Mouse (Mus musculus): ENCODE data around the gene Plekhg3. TPM values are rescaled to one million over a fixed set of nuclear protein-coding genes. Genes with fewer than 3 reads are reported as not detected.

Gene Plekhg3
- 12.4 and 12.6 TPM in 2 replicates for total RNA-seq (2014; fragmentation: Nextera tagmentation)
- total RNA-seq (2017), result 16.7 and 17.8 TPM in 2 replicates
- 10.1 and 12.5 TPM in 2 replicates for polyA plus RNA-seq (2012)

DNA sequence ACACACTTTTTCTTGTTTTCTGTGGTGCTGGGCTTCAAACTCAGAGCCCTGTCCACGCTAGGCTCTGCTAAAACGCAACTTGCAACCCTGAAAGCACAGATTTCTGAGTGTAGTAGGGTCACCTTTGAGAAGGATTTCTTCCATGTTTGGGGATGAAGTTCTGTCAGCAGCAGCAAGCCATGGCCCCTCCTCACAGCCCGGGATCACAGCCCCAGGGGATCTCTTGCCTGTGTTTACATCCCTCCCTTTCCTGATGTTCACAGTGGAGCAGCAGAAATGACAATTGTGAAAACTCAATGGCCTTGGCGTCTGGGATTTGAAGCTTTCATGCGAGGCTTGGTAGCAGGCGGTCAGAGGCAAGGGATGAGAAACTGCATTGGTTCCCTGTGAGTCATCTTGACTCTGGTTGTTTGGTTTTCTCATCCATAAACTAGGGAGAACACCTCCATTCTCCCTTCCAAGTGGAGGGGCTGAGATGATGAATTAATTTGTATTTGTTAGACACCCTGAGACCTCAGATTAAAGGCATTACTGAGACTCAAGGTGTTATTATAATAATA, at the start of gene Plekhg3:
Gene Plekhg3, plus strand, starts transcription at position 312 of the 560 bp plus-strand sequence.
- no peak for ATAC-seq (ENCODE audit: extremely low read depth, insufficient number of reproducible peaks, low FRiP score, poor library complexity, severe bottlenecking)
- H3K9me3 ChIP-seq (replicated peaks), result peaks cover 5% of the 10 kb centered on the region; the same call in 1 of the 2 replicates
- TF ChIP-seq TAL1 (conservative IDR thresholded peaks at IDR 0.05; ENCODE audit: low read depth, low read length), result no peak
- no peak for TF ChIP-seq GATA1 (IDR thresholded peaks at IDR 0.05; ENCODE audit: borderline replicate concordance, low read length)
- no peak for TF ChIP-seq GATA2 (IDR thresholded peaks at IDR 0.05; ENCODE audit: borderline replicate concordance, low read depth, low read length)
- TF ChIP-seq POLR2AphosphoS5 (IDR thresholded peaks at IDR 0.05; ENCODE audit: insufficient replicate concordance, low read depth, low read length), result no peak
- TF ChIP-seq CTCF (IDR thresholded peaks at IDR 0.05; ENCODE audit: low read depth, low read length), result no peak
- H3K36me3 ChIP-seq (replicated peaks), result peaks cover 2% of the 10 kb centered on the region
- no peak for DNase-seq (ENCODE audit: low spot score)
- peaks cover 93% of the 10 kb centered on the region for H3K27me3 ChIP-seq (ENCODE audit: insufficient read depth, low read length)
- H3K4me3 ChIP-seq (ENCODE audit: low read depth, low read length), result no peak within 1 kb of the TSS
- H3K4me1 ChIP-seq (ENCODE audit: insufficient read depth, low read depth, low read length), result peaks cover 62% of the 10 kb centered on the region

- Histone ChIP-seq H3K9me3 (replicated peaks) (no peaks in the 10 kb centered on the region), H3K4me3 (ENCODE audit: low read depth, low read length) (no peak overlapping the region), H3K4me1 (ENCODE audit: insufficient read depth, low read depth, low read length) (no peaks in the 10 kb centered on the region), H3K27me3 (ENCODE audit: insufficient read depth, low read length) (peaks cover 43% of the 10 kb centered on the region), H3K36me3 (replicated peaks) (no peaks in the 10 kb centered on the region)
- ATAC-seq (ENCODE audit: extremely low read depth, insufficient number of reproducible peaks, low FRiP score, poor library complexity, severe bottlenecking) (no peak), DNase-seq (ENCODE audit: low spot score) (no peak)
- TF ChIP-seq TAL1 (conservative IDR thresholded peaks at IDR 0.05; ENCODE audit: low read depth, low read length) (no peak), GATA1 (IDR thresholded peaks at IDR 0.05; ENCODE audit: borderline replicate concordance, low read length) (no peak), GATA2 (IDR thresholded peaks at IDR 0.05; ENCODE audit: borderline replicate concordance, low read depth, low read length) (no peak), POLR2AphosphoS5 (IDR thresholded peaks at IDR 0.05; ENCODE audit: insufficient replicate concordance, low read depth, low read length) (no peak), CTCF (IDR thresholded peaks at IDR 0.05; ENCODE audit: low read depth, low read length) (no peak)
Measured at GRCm38 (mm10) chr12:76482446-76482845, 48.2 kb upstream of the Plekhg3 start.

- ATAC-seq (ENCODE audit: extremely low read depth, insufficient number of reproducible peaks, low FRiP score, poor library complexity, severe bottlenecking) (no peak), DNase-seq (ENCODE audit: low spot score) (no peak)
- no peak overlapping the region for H3K4me3 ChIP-seq (ENCODE audit: low read depth, low read length)
- peaks cover 40% of the 10 kb centered on the region for H3K27me3 ChIP-seq (ENCODE audit: insufficient read depth, low read length)
- TF ChIP-seq TAL1 (conservative IDR thresholded peaks at IDR 0.05; ENCODE audit: low read depth, low read length) (no peak), GATA1 (IDR thresholded peaks at IDR 0.05; ENCODE audit: borderline replicate concordance, low read length) (no peak), POLR2AphosphoS5 (IDR thresholded peaks at IDR 0.05; ENCODE audit: insufficient replicate concordance, low read depth, low read length) (no peak), CTCF (IDR thresholded peaks at IDR 0.05; ENCODE audit: low read depth, low read length) (no peak), GATA2 (IDR thresholded peaks at IDR 0.05; ENCODE audit: borderline replicate concordance, low read depth, low read length) (no peak)
- no peaks in the 10 kb centered on the region for H3K9me3 ChIP-seq (replicated peaks)
- no peaks in the 10 kb centered on the region for H3K4me1 ChIP-seq (ENCODE audit: insufficient read depth, low read depth, low read length)
- H3K36me3 ChIP-seq (replicated peaks), result no peaks in the 10 kb centered on the region
Measured at GRCm38 (mm10) chr12:76482948-76483347, 47.7 kb upstream of the Plekhg3 start.

- H3K9me3 ChIP-seq (replicated peaks), result no peaks in the 10 kb centered on the region
- no peak for DNase-seq (ENCODE audit: low spot score)
- TF ChIP-seq CTCF (IDR thresholded peaks at IDR 0.05; ENCODE audit: low read depth, low read length), result no peak
- TF ChIP-seq POLR2AphosphoS5 (IDR thresholded peaks at IDR 0.05; ENCODE audit: insufficient replicate concordance, low read depth, low read length), result no peak
- TF ChIP-seq TAL1 (conservative IDR thresholded peaks at IDR 0.05; ENCODE audit: low read depth, low read length), result no peak
- TF ChIP-seq GATA2 (IDR thresholded peaks at IDR 0.05; ENCODE audit: borderline replicate concordance, low read depth, low read length), result no peak
- no peak for TF ChIP-seq GATA1 (IDR thresholded peaks at IDR 0.05; ENCODE audit: borderline replicate concordance, low read length)
- no peak for ATAC-seq (ENCODE audit: extremely low read depth, insufficient number of reproducible peaks, low FRiP score, poor library complexity, severe bottlenecking)
- H3K27me3 ChIP-seq (ENCODE audit: insufficient read depth, low read length), result peaks cover 34% of the 10 kb centered on the region
- H3K4me1 ChIP-seq (ENCODE audit: insufficient read depth, low read depth, low read length), result no peaks in the 10 kb centered on the region
- no peaks in the 10 kb centered on the region for H3K36me3 ChIP-seq (replicated peaks)
- no peak overlapping the region for H3K4me3 ChIP-seq (ENCODE audit: low read depth, low read length)
Measured at GRCm38 (mm10) chr12:76484881-76485280, 45.8 kb upstream of the Plekhg3 start.

- 0 out of 2 replicates have a peak, but pooled peaks cover under 1% of the 10 kb centered on the region for H3K9me3 ChIP-seq (replicated peaks)
- TF ChIP-seq CTCF (IDR thresholded peaks at IDR 0.05; ENCODE audit: low read depth, low read length), result no peak
- no peak for TF ChIP-seq POLR2AphosphoS5 (IDR thresholded peaks at IDR 0.05; ENCODE audit: insufficient replicate concordance, low read depth, low read length)
- TF ChIP-seq GATA2 (IDR thresholded peaks at IDR 0.05; ENCODE audit: borderline replicate concordance, low read depth, low read length), result no peak
- TF ChIP-seq GATA1 (IDR thresholded peaks at IDR 0.05; ENCODE audit: borderline replicate concordance, low read length), result no peak
- TF ChIP-seq TAL1 (conservative IDR thresholded peaks at IDR 0.05; ENCODE audit: low read depth, low read length), result no peak
- H3K4me1 ChIP-seq (ENCODE audit: insufficient read depth, low read depth, low read length), result no peaks in the 10 kb centered on the region
- ATAC-seq (ENCODE audit: extremely low read depth, insufficient number of reproducible peaks, low FRiP score, poor library complexity, severe bottlenecking) (no peak), DNase-seq (ENCODE audit: low spot score) (no peak)
- H3K4me3 ChIP-seq (ENCODE audit: low read depth, low read length), result no peak overlapping the region
- H3K27me3 ChIP-seq (ENCODE audit: insufficient read depth, low read length), result peaks cover 34% of the 10 kb centered on the region
- H3K36me3 ChIP-seq (replicated peaks), result no peaks in the 10 kb centered on the region
Measured at GRCm38 (mm10) chr12:76485381-76485780, 45.3 kb upstream of the Plekhg3 start.

GRCm38 (mm10) chr12:76486943-76487342, 43.7 kb upstream of the Plekhg3 start:
- H3K36me3 ChIP-seq (replicated peaks), result no peaks in the 10 kb centered on the region
- H3K4me1 ChIP-seq (ENCODE audit: insufficient read depth, low read depth, low read length), result no peaks in the 10 kb centered on the region
- ATAC-seq (ENCODE audit: extremely low read depth, insufficient number of reproducible peaks, low FRiP score, poor library complexity, severe bottlenecking) (no peak), DNase-seq (ENCODE audit: low spot score) (no peak)
- no peak for TF ChIP-seq POLR2AphosphoS5 (IDR thresholded peaks at IDR 0.05; ENCODE audit: insufficient replicate concordance, low read depth, low read length)
- no peak for TF ChIP-seq CTCF (IDR thresholded peaks at IDR 0.05; ENCODE audit: low read depth, low read length)
- no peak for TF ChIP-seq GATA1 (IDR thresholded peaks at IDR 0.05; ENCODE audit: borderline replicate concordance, low read length)
- peaks cover 12% of the 10 kb centered on the region for H3K9me3 ChIP-seq (replicated peaks)
- H3K4me3 ChIP-seq (ENCODE audit: low read depth, low read length), result no peak overlapping the region
- H3K27me3 ChIP-seq (ENCODE audit: insufficient read depth, low read length), result peaks cover 42% of the 10 kb centered on the region
